Mouse (Mus musculus) adrenal gland, adult 18-20 months (tissue): ENCODE measurements around the gene Scrg1. TPM values are rescaled to one million over a fixed set of nuclear protein-coding genes. Genes with fewer than 3 reads are reported as not detected.

Source experiments
- DNase-seq, 2 experiments: peaks; one replicate each; pipeline ENCODE4 v3.0.0; 2021 to 2022; ENCODE audit warnings: low spot score in 2 of 2
- total RNA-seq, 2 experiments: library from RNA; stranded (reverse); gene quantifications; 1 replicate in 1 of 2; 2 replicates in 1 of 2; pipeline ENCODE4 v1.2.3; 2021

Gene Scrg1
- total RNA-seq, 2 experiments from 2014 or later = 0.46 TPM; not detected in 1

GRCm38 (mm10) chr8:57451896-57452295 lies 3.8 kb upstream of the Scrg1 start:
- DNase-seq = no peak

- DNase-seq = no peak
These were observed 2.4 kb upstream of the Scrg1 start for GRCm38 (mm10) chr8:57453361-57453760.

- DNase-seq = no peak
These were observed 1.4 kb downstream of the Scrg1 start for GRCm38 (mm10) chr8:57457152-57457551.

GRCm38 (mm10) chr8:57457942-57458341 lies 2.2 kb downstream of the Scrg1 start:
- peak in 1 of 2 experiments; percentile 10 for DNase-seq

- no peak for DNase-seq
These were observed 7.1 kb downstream of the Scrg1 start for GRCm38 (mm10) chr8:57462839-57463238.

- no peak for DNase-seq
These were observed 8.0 kb downstream of the Scrg1 start for GRCm38 (mm10) chr8:57463757-57464156.

- DNase-seq = peak; percentile 22 to 26
These were observed 12.9 kb downstream of the Scrg1 start for GRCm38 (mm10) chr8:57468624-57469023.

GRCm38 (mm10) chr8:57470863-57471262 lies 15.1 kb downstream of the Scrg1 start:
- DNase-seq = no peak

GRCm38 (mm10) chr8:57473751-57474150 lies 18.0 kb downstream of the Scrg1 start:
- no peak for DNase-seq

GRCm38 (mm10) chr8:57478406-57478805 lies 22.7 kb downstream of the Scrg1 start:
- no peak for DNase-seq

- DNase-seq = no peak
These were observed 24.0 kb downstream of the Scrg1 start for GRCm38 (mm10) chr8:57479700-57480099.

GRCm38 (mm10) chr8:57480606-57481005 lies 24.9 kb downstream of the Scrg1 start:
- no peak for DNase-seq

- DNase-seq = peak; percentile 53 to 58
These were observed 31.0 kb downstream of the Scrg1 start for GRCm38 (mm10) chr8:57486491-57487440.

GRCm38 (mm10) chr8:57487441-57488155 lies 31.9 kb downstream of the Scrg1 start, which contains the start of gene Sap30:
TSS of gene Sap30 (minus strand) at chr8:57487860.
- peak; percentile 96 to 97 for DNase-seq

GRCm38 (mm10) chr8:57488312-57488765 lies 32.6 kb downstream of the Scrg1 start:
- peak; percentile 46 to 47 for DNase-seq

- no peak for DNase-seq
These were observed 33.6 kb downstream of the Scrg1 start for GRCm38 (mm10) chr8:57489366-57489765.

- no peak for DNase-seq
These were observed 34.2 kb downstream of the Scrg1 start for GRCm38 (mm10) chr8:57489896-57490295.

- DNase-seq = no peak
These were observed 36.1 kb downstream of the Scrg1 start for GRCm38 (mm10) chr8:57491873-57492272.

- DNase-seq = no peak
These were observed 42.7 kb downstream of the Scrg1 start for GRCm38 (mm10) chr8:57498494-57498846.

GRCm38 (mm10) chr8:57498847-57499511 lies 43.3 kb downstream of the Scrg1 start:
- peak; percentile 39 to 65 for DNase-seq

GRCm38 (mm10) chr8:57503641-57504040 lies 47.9 kb downstream of the Scrg1 start:
- DNase-seq = peak; percentile 65 to 72
